Mouse (Mus musculus): Measurements from ENCODE around the gene Arl5c.
"Not testable (repeated sequence)": the region's sequence is repeated elsewhere in the genome, so short reads cannot be mapped to it uniquely, and the experiment has no call there.

The Arl5c gene

DNA sequence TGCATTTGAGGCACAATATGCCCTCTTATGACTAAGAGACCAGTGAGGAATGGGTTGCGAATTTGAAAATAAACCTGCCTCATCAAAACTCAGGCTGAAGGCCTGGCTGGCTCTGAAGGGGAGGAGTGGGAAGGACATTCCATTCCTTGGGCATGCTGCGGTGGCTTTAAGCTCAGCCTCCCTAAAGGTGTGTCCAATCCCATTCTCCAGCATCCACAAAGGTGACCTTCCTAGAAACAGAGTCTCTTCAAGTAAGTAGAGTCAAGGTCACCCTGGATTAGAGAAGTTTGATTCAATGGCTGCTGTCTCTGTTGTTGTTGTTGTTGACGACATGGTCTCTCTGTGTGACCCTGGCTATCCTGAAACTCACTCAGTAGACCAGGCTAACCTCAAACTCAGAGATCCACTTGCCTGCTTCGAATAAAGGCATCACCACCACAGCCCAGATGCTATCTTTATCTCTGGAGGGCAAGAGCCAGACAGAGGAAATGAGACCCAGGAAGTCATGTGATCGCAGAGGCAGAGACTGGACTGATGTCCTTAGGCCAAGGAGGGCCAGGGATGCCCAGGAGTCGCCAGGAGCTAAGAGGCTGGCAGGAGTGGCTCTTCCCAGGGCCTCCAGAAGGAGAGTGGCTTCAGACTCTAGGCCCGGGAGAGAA lies 37.2 kb downstream of the Arl5c start:
- no peak for DNase-seq (ENCODE audit: low read depth)

DNA sequence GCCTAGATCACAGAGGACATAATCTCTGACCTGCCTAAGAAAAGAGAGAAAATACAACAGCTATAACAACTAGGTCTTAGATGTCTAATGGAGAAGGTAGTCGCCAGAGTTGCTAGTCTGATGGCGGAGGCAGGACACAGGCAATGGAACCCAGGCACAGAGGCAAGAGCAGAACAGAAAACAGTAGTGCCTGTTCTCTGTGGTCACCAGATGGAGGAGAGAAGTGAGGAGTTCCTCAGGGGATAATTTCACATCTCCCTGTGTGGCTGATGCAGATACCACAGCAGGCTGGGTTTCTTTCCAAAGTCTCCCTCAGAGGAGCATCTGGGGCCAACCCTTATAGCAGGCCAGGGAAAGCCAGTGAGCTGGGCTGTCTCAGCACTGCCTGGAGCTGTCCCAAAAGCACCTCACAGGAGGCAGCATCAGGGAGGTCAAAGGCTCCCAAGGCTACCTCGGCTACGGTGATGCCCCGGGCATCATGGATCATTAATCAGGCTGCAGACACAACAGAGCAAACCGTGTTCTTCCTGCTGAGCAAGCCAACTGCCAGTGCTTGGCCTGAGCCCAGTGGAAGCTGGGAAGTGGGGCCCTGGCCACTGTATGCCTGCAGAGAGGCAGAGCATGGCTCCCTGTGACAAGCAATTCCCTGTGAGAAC lies 38.9 kb downstream of the Arl5c start:
- DNase-seq (ENCODE audit: low read depth) = peak; percentile 55

GRCm38 (mm10) chr11:97955915-97956314 lies 40.1 kb downstream of the Arl5c start:
- DNase-seq (ENCODE audit: low read depth) = no peak

GRCm38 (mm10) chr11:97955146-97955902 lies 40.7 kb downstream of the Arl5c start:
- DNase-seq (ENCODE audit: low read depth) = no peak

DNA sequence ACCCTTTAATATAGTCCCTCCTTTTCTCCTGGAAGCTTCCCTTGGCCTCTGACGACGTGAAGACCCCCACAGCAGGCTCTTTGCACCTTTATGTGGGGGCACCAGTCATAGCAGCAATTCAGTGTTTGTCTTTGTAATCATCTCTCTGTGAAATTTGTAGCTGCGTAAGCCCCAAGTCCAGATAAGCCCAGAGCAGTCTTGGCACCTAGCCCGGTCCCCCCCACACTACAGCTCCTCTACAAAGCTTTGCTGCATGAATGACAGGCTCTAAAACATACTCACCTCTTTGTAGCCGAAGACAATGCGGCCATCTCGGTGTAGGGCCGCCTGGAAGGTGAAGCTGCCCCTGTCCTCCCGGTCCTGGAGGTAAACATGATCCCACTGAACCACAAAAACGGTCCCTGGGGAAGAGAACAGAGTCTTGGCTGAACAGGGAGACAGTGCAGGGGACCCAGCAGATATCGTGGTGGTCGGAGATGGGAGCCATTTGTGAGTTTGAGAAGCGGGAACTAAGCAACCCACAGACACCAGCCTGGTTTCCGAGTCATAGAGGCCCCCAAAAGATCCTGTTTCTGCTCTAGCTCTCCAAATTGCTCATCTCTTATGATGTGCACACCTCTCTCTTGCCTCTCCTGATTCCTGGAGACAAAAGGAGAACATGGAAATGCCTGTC lies 41.4 kb downstream of the Arl5c start:
- no peak for DNase-seq (ENCODE audit: low read depth)

GRCm38 (mm10) chr11:97953939-97954275 lies 42.1 kb downstream of the Arl5c start:
- DNase-seq (ENCODE audit: low read depth) = no peak

- no peak for DNase-seq (ENCODE audit: low read depth)
These were observed 42.6 kb downstream of the Arl5c start for GRCm38 (mm10) chr11:97953179-97953938.

GRCm38 (mm10) chr11:97952367-97953006 lies 43.5 kb downstream of the Arl5c start:
- DNase-seq (ENCODE audit: low read depth) = no peak

DNA sequence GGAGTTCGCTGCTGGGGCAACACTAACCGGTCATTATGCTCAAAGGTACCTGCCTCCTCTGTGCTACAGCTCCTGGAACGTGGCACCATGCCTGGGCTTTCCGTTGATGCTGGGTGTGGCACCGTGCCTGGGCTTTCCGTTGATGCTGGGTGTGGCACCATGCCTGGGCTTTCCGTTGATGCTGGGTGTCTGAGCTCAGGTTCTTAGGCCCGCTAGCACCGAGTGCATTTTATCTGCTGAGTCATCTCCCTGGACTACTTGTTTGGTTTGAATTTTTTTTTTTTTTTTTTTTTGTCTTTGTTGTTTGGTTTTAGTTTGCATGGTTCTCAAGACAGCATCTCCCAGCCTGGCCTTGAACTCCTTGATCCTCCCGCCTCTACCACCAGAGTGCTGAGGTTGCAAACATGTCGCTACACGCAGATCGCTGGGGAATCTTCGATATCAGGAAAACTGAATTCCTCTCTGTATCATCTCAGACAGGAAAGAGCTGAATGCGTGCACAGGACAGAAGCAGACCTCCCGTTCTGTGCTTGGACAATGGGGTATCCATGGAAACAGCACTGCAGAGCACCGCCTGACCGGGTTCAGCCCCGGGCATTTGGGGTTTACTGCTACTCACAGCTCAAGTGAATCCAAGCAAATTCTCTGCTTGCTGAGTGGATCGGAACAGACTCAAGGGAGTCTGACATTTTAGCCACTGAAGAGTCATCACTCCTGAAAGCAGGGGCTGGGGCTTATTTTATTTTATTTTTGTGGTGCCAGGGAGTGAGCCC lies 46.1 kb downstream of the Arl5c start:
- DNase-seq (ENCODE audit: low read depth) = peak; percentile 74

GRCm38 (mm10) chr11:97947426-97947825 lies 48.6 kb downstream of the Arl5c start:
- no peak for DNase-seq (ENCODE audit: low read depth)

- DNase-seq (ENCODE audit: low read depth) = not testable (repeated sequence)
These were observed 50.2 kb downstream of the Arl5c start for GRCm38 (mm10) chr11:97945738-97946289.

DNA sequence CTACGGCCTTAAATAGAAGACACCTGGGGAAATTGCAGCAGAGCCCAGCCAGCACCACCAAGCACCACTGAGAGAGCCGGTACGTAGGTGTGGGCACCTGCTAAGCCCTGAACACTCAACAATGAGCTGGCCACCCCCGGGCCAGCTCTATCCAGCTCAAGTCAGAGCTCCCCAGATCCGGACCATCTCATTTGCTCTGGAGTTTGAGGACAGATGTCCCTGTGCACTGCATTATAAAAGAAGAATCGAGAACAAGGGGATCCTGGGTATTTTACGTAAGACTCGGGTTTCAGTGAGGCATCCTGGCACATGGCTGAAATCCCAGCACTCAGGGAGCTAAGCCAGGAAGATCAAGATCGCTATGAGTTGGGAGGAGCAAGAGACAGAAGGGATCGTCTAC lies 51.0 kb downstream of the Arl5c start:
- DNase-seq (ENCODE audit: low read depth) = peak; percentile 48

GRCm38 (mm10) chr11:97943256-97943655 lies 52.7 kb downstream of the Arl5c start:
- peak; percentile 23 for DNase-seq (ENCODE audit: low read depth)

DNA sequence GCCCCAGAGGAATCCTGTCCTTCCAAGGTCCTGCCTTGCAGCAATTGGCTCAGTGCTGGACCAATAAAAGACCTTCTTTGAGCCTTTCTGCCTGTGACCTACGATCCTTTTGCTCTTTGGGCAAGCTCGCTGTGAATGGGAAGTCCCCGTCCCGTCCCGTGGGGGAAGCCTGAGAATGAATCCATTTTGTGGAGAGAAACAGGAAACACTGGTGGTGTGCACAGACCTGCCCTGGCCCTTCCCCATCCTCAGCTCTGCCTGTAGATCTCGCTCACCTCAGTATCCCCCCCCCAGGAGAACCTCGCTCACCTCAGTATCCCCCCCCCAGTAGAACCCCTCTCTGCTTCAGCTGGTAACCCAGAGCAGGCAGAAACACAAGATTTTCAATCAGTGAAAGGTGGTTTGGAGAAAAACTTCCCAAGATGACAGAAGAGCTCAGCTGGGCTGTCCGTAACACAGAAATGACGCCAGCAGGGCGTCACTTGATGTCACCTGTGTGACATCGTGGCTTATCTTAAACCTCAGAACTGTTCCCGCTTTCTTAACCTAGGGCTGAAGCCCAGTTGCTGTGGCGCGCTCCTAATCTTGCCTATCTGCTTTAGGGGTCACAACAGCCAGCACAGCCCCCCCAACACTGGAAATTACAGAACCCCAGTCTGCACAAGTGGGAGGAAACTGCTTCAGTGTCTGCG lies 53.4 kb downstream of the Arl5c start:
- DNase-seq (ENCODE audit: low read depth) = no peak

Measured in NIH3T3 (cell line).